Mouse (Mus musculus) CH12.LX (cell line): ENCODE measurements around the gene Bak1.

Experiments used
- CHD2 ChIP-seq: IDR thresholded peaks from 2 replicates; pipeline ENCODE4 v1.6.1; 2011; ENCODE audit warnings: low read length, improper control_type of control experiment
- CTCF ChIP-seq, 2 experiments: IDR thresholded peaks in 1 of 2; conservative IDR thresholded peaks in 1 of 2; 2 replicates each; pipeline ENCODE4 v1.5.1; 2011 to 2012; ENCODE audit warnings: low read depth in 2 of 2, low read length in 2 of 2, improper control_type of control experiment in 1 of 2, inconsistent platforms in 1 of 2, mild to moderate bottlenecking in 1 of 2, moderate library complexity in 1 of 2
- EP300 ChIP-seq: IDR thresholded peaks from 2 replicates; pipeline ENCODE4 v1.6.1; 2011; ENCODE audit warnings: low read length, improper control_type of control experiment
- MAFK ChIP-seq: IDR thresholded peaks from 2 replicates; pipeline ENCODE4 v1.6.1; 2011; ENCODE audit warnings: low read length, improper control_type of control experiment; ENCODE audit not compliant: insufficient replicate concordance
- MAZ ChIP-seq: IDR thresholded peaks from 2 replicates; pipeline ENCODE4 v1.6.1; 2012; ENCODE audit warnings: low read depth, mild to moderate bottlenecking, inconsistent platforms, low read length, improper control_type of control experiment, moderate library complexity
- POLR2A ChIP-seq: IDR thresholded peaks from 2 replicates; pipeline ENCODE4 v1.6.1; 2011; ENCODE audit warnings: low read depth, mild to moderate bottlenecking, improper control_type of control experiment, low read length
- USF2 ChIP-seq: conservative IDR thresholded peaks from 2 replicates; pipeline ENCODE4 v1.6.1; 2011; ENCODE audit warnings: low read depth, low read length, improper control_type of control experiment
- ZKSCAN1 ChIP-seq: IDR thresholded peaks from 2 replicates; pipeline ENCODE4 v1.6.1; 2012; ENCODE audit warnings: low read depth, inconsistent platforms, low read length, improper control_type of control experiment, borderline replicate concordance

GRCm38 (mm10) chr17:27061727-27062126, 32.9 kb upstream of the Bak1 start:
- no peak for TF ChIP-seq CTCF (conservative IDR thresholded peaks at IDR 0.05 in 1 of 2, IDR thresholded peaks at IDR 0.05 in 1 of 2; ENCODE audit: low read depth in 2 of 2, low read length in 2 of 2)
- TF ChIP-seq EP300 = no peak
- TF ChIP-seq POLR2A = no peak
- TF ChIP-seq ZKSCAN1 = no peak
- no peak for TF ChIP-seq MAZ
- no peak for TF ChIP-seq CHD2
- no peak for TF ChIP-seq USF2
- TF ChIP-seq MAFK = no peak
